Mouse (Mus musculus): ENCODE results near the gene Prkce. TPM values are rescaled to one million over a fixed set of nuclear protein-coding genes. Genes with fewer than 3 reads are reported as not detected.

The Prkce gene
- polyA plus RNA-seq, 1 experiment from 2014 or later, result 6.7 TPM

DNA sequence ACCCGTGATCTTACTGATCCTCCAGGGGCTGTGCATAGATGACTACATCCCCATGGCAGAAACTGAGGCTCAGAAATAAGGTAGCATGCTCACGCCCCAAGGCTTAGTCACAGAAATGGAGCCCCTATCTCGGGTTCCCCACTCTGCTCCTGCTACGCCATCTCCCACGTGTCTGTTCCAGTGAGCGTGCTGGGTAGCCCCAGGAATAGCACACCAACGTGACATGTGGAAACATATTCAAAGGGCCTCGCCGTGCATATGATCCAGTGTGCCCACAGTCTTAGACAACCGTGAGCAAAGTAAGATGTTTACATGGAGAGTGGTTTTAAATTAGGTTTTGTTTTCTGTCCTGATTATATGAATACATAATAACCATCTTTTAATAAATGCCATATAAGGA is 315.1 kb downstream of the Prkce start:
- no peaks in the 10 kb centered on the region for H3K36me3 ChIP-seq (replicated peaks; ENCODE audit: control insufficient read depth, insufficient read depth, low read depth, low read length)
- no peaks in the 10 kb centered on the region for H3K27me3 ChIP-seq (ENCODE audit: control insufficient read depth, insufficient read depth, low read length)
- DNase-seq (ENCODE audit: low spot score) (no peak), ATAC-seq (replicated peaks; ENCODE audit: insufficient number of reproducible peaks, low FRiP score, low TSS enrichment, low read depth) (no peak)
- H3K4me3 ChIP-seq (ENCODE audit: low read depth, low read length), result no peak overlapping the region
- H3K9ac ChIP-seq (replicated peaks; ENCODE audit: low read length), result no peak overlapping the region
- no peak overlapping the region for H3K27ac ChIP-seq (replicated peaks; ENCODE audit: low read depth, low read length)
- H3K4me2 ChIP-seq (ENCODE audit: low read depth, low read length), result no peak overlapping the region
- no peaks in the 10 kb centered on the region for H3K9me3 ChIP-seq (replicated peaks; ENCODE audit: control insufficient read depth, low read length)
- no peaks in the 10 kb centered on the region for H3K4me1 ChIP-seq (ENCODE audit: control insufficient read depth, insufficient read depth, low read length)
- WGBS, result 88% methylated on average over 10 of the region's 10 CpGs

DNA sequence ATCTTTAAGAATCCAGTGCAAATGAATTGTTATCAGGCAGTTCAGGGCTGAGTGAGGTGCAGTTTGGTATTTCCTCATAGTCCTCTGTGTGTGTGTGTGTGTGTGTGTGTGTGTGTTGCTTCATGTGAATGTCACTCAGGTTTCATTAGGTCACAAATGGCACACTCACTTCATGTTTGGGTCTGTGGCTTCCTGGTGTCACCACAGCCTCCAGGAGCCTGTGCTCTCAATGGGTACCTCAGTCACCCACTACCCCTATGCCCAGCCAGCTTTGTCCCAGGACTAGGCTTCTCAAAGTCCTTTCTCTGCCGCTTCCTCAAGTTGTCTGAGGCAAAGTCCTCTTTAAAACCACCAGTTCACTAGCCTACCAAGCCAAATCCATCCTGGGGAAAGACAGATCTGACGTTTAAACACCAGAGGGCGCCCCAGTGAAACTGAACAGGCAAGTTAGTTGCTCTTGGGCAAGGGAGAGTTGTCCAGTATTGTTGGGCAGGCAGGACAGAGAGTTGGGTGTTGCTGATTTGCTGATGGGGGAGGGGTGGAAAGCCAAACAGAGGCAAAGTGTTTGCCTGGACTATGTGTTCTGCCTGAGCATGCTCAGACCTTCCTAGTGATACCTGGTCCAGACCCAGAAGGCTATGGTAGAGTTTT is 316.6 kb downstream of the Prkce start:
- Histone ChIP-seq H3K27ac (replicated peaks; ENCODE audit: low read depth, low read length) (no peak overlapping the region), H3K4me2 (ENCODE audit: low read depth, low read length) (no peak overlapping the region), H3K36me3 (replicated peaks; ENCODE audit: control insufficient read depth, insufficient read depth, low read depth, low read length) (no peaks in the 10 kb centered on the region), H3K9me3 (replicated peaks; ENCODE audit: control insufficient read depth, low read length) (no peaks in the 10 kb centered on the region), H3K4me3 (ENCODE audit: low read depth, low read length) (no peak overlapping the region), H3K4me1 (ENCODE audit: control insufficient read depth, insufficient read depth, low read length) (no peaks in the 10 kb centered on the region), H3K27me3 (ENCODE audit: control insufficient read depth, insufficient read depth, low read length) (no peaks in the 10 kb centered on the region), H3K9ac (replicated peaks; ENCODE audit: low read length) (no peak overlapping the region)
- DNase-seq (ENCODE audit: low spot score) (peak; percentile 83), ATAC-seq (replicated peaks; ENCODE audit: insufficient number of reproducible peaks, low FRiP score, low TSS enrichment, low read depth) (0 out of 2 replicates have a peak, but pooled peaks have one; percentile 44)
- WGBS, result 14% methylated on average over 3 of the region's 3 CpGs

DNA sequence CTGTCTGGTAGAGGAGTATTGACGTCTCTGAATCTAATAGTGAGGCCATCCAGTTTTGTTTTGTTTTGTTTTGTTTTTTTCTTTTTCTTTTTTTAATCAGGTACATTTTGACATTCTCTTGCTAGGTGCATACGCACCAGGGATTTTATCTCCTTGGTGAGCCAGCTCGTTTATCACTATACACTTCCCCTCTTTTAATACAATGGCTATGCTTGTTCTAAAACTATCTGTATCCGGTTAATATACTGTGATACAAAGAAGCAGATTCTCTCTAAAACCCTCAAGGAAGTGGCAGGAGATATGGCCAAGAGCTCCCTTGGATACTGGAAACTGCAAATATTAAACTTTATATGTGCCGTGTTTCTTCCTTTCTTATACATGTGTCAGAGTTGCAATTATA is 319.1 kb downstream of the Prkce start:
- Histone ChIP-seq H3K9me3 (replicated peaks; ENCODE audit: control insufficient read depth, low read length) (no peaks in the 10 kb centered on the region), H3K36me3 (replicated peaks; ENCODE audit: control insufficient read depth, insufficient read depth, low read depth, low read length) (no peaks in the 10 kb centered on the region), H3K27me3 (ENCODE audit: control insufficient read depth, insufficient read depth, low read length) (no peaks in the 10 kb centered on the region), H3K27ac (replicated peaks; ENCODE audit: low read depth, low read length) (no peak overlapping the region), H3K4me1 (ENCODE audit: control insufficient read depth, insufficient read depth, low read length) (no peaks in the 10 kb centered on the region), H3K4me2 (ENCODE audit: low read depth, low read length) (no peak overlapping the region), H3K4me3 (ENCODE audit: low read depth, low read length) (no peak overlapping the region), H3K9ac (replicated peaks; ENCODE audit: low read length) (no peak overlapping the region)
- 83% methylated on average over 5 of the region's 5 CpGs for WGBS
- DNase-seq (ENCODE audit: low spot score), result no peak
- no peak for ATAC-seq (replicated peaks; ENCODE audit: insufficient number of reproducible peaks, low FRiP score, low TSS enrichment, low read depth)

GRCm38 (mm10) chr17:86487450-86487849 is 319.9 kb downstream of the Prkce start:
- no peak for ATAC-seq (replicated peaks; ENCODE audit: insufficient number of reproducible peaks, low FRiP score, low TSS enrichment, low read depth)
- Histone ChIP-seq H3K9ac (replicated peaks; ENCODE audit: low read length) (no peak overlapping the region), H3K4me2 (ENCODE audit: low read depth, low read length) (no peak overlapping the region), H3K4me1 (ENCODE audit: control insufficient read depth, insufficient read depth, low read length) (no peaks in the 10 kb centered on the region), H3K27ac (replicated peaks; ENCODE audit: low read depth, low read length) (no peak overlapping the region), H3K9me3 (replicated peaks; ENCODE audit: control insufficient read depth, low read length) (no peaks in the 10 kb centered on the region), H3K4me3 (ENCODE audit: low read depth, low read length) (no peak overlapping the region), H3K27me3 (ENCODE audit: control insufficient read depth, insufficient read depth, low read length) (no peaks in the 10 kb centered on the region), H3K36me3 (replicated peaks; ENCODE audit: control insufficient read depth, insufficient read depth, low read depth, low read length) (no peaks in the 10 kb centered on the region)
- DNase-seq (ENCODE audit: low spot score), result no peak
- 84% methylated on average over 3 of the region's 3 CpGs for WGBS

DNA sequence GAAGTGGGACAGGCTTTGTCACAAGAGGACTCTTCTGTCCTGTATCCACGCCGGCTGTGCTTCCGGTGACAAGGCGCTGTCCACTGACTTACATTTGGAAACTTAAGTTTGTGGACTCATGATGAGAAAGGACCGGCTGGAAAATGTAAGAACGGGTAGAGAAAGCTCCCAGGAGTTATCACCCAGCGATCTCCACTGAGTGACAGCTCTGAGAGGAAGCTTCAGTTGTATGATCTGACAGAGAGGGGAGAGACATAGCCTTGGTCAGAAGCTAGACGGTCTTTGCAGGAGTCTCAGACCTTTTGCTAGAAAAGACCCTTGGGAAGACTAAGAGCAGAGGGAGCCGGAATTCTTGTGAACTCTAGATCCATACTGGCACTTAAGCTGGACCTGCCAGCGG is 322.2 kb downstream of the Prkce start:
- ATAC-seq (replicated peaks; ENCODE audit: insufficient number of reproducible peaks, low FRiP score, low TSS enrichment, low read depth) (no peak), DNase-seq (ENCODE audit: low spot score) (no peak)
- H3K27ac ChIP-seq (replicated peaks; ENCODE audit: low read depth, low read length), result no peak overlapping the region
- H3K27me3 ChIP-seq (ENCODE audit: control insufficient read depth, insufficient read depth, low read length), result no peaks in the 10 kb centered on the region
- no peaks in the 10 kb centered on the region for H3K36me3 ChIP-seq (replicated peaks; ENCODE audit: control insufficient read depth, insufficient read depth, low read depth, low read length)
- H3K4me3 ChIP-seq (ENCODE audit: low read depth, low read length), result no peak overlapping the region
- H3K9me3 ChIP-seq (replicated peaks; ENCODE audit: control insufficient read depth, low read length), result no peaks in the 10 kb centered on the region
- WGBS, result 86% methylated on average over 10 of the region's 10 CpGs
- H3K4me1 ChIP-seq (ENCODE audit: control insufficient read depth, insufficient read depth, low read length), result no peaks in the 10 kb centered on the region; the same call in 1 of the 2 replicates
- H3K4me2 ChIP-seq (ENCODE audit: low read depth, low read length), result no peak overlapping the region
- H3K9ac ChIP-seq (replicated peaks; ENCODE audit: low read length), result no peak overlapping the region

GRCm38 (mm10) chr17:86492376-86492775 is 324.8 kb downstream of the Prkce start:
- Histone ChIP-seq H3K4me3 (ENCODE audit: low read depth, low read length) (no peak overlapping the region), H3K27me3 (ENCODE audit: control insufficient read depth, insufficient read depth, low read length) (no peaks in the 10 kb centered on the region), H3K27ac (replicated peaks; ENCODE audit: low read depth, low read length) (no peak overlapping the region), H3K9ac (replicated peaks; ENCODE audit: low read length) (no peak overlapping the region), H3K36me3 (replicated peaks; ENCODE audit: control insufficient read depth, insufficient read depth, low read depth, low read length) (no peaks in the 10 kb centered on the region), H3K4me2 (ENCODE audit: low read depth, low read length) (no peak overlapping the region), H3K9me3 (replicated peaks; ENCODE audit: control insufficient read depth, low read length) (no peaks in the 10 kb centered on the region), H3K4me1 (ENCODE audit: control insufficient read depth, insufficient read depth, low read length) (no peaks in the 10 kb centered on the region; the same call in 1 of the 2 replicates)
- WGBS, result 88% methylated on average over 7 of the region's 7 CpGs
- ATAC-seq (replicated peaks; ENCODE audit: insufficient number of reproducible peaks, low FRiP score, low TSS enrichment, low read depth) (no peak), DNase-seq (ENCODE audit: low spot score) (no peak)

- peak; percentile 65 for DNase-seq (ENCODE audit: low spot score)
- no peaks in the 10 kb centered on the region for H3K27me3 ChIP-seq (ENCODE audit: control insufficient read depth, insufficient read depth, low read length)
- H3K4me2 ChIP-seq (ENCODE audit: low read depth, low read length), result no peak overlapping the region
- no peak overlapping the region for H3K27ac ChIP-seq (replicated peaks; ENCODE audit: low read depth, low read length)
- H3K4me1 ChIP-seq (ENCODE audit: control insufficient read depth, insufficient read depth, low read length), result no peaks in the 10 kb centered on the region; the same call in 1 of the 2 replicates
- no peaks in the 10 kb centered on the region for H3K36me3 ChIP-seq (replicated peaks; ENCODE audit: control insufficient read depth, insufficient read depth, low read depth, low read length)
- H3K9ac ChIP-seq (replicated peaks; ENCODE audit: low read length), result no peak overlapping the region
- no peak overlapping the region for H3K4me3 ChIP-seq (ENCODE audit: low read depth, low read length)
- WGBS, result 58% methylated on average over 8 of the region's 8 CpGs
- H3K9me3 ChIP-seq (replicated peaks; ENCODE audit: control insufficient read depth, low read length), result no peaks in the 10 kb centered on the region
- no peak for ATAC-seq (replicated peaks; ENCODE audit: insufficient number of reproducible peaks, low FRiP score, low TSS enrichment, low read depth)
These were observed 326.4 kb downstream of the Prkce start for GRCm38 (mm10) chr17:86493891-86494420.

- Histone ChIP-seq H3K4me2 (ENCODE audit: low read depth, low read length) (no peak overlapping the region), H3K27ac (replicated peaks; ENCODE audit: low read depth, low read length) (no peak overlapping the region), H3K9ac (replicated peaks; ENCODE audit: low read length) (no peak overlapping the region), H3K9me3 (replicated peaks; ENCODE audit: control insufficient read depth, low read length) (no peaks in the 10 kb centered on the region), H3K4me1 (ENCODE audit: control insufficient read depth, insufficient read depth, low read length) (no peaks in the 10 kb centered on the region; the same call in 1 of the 2 replicates), H3K36me3 (replicated peaks; ENCODE audit: control insufficient read depth, insufficient read depth, low read depth, low read length) (no peaks in the 10 kb centered on the region), H3K4me3 (ENCODE audit: low read depth, low read length) (no peak overlapping the region), H3K27me3 (ENCODE audit: control insufficient read depth, insufficient read depth, low read length) (no peaks in the 10 kb centered on the region)
- ATAC-seq (replicated peaks; ENCODE audit: insufficient number of reproducible peaks, low FRiP score, low TSS enrichment, low read depth) (no peak), DNase-seq (ENCODE audit: low spot score) (no peak)
- 88% methylated on average over 6 of the region's 6 CpGs for WGBS
These were observed 326.9 kb downstream of the Prkce start for GRCm38 (mm10) chr17:86494494-86494893.

All from embryonic facial prominence, embryonic 11.5 days (tissue).